Mouse (Mus musculus): ENCODE measurements around the gene Tmed8. TPM values are rescaled to one million over a fixed set of nuclear protein-coding genes. Genes with fewer than 3 reads are reported as not detected.
"Not testable (repeated sequence)": the region's sequence is repeated elsewhere in the genome, so short reads cannot be mapped to it uniquely, and the experiment has no call there.

The Tmed8 gene
- polyA plus RNA-seq, 1 experiment from 2014 or later = 6.5 TPM

- Histone ChIP-seq H3K9ac (replicated peaks; ENCODE audit: low read depth, low read length) (no peak overlapping the region), H3K9me3 (ENCODE audit: control insufficient read depth, low read length) (no peaks in the 10 kb centered on the region), H3K27me3 (ENCODE audit: control insufficient read depth, insufficient read depth, low read length) (no peaks in the 10 kb centered on the region), H3K4me2 (ENCODE audit: low read depth, low read length) (no peak overlapping the region), H3K4me1 (ENCODE audit: control insufficient read depth, insufficient read depth, low read length) (no peaks in the 10 kb centered on the region), H3K36me3 (ENCODE audit: control insufficient read depth, insufficient read depth, low read length) (peaks cover 3% of the 10 kb centered on the region), H3K27ac (ENCODE audit: low read depth, low read length) (no peak overlapping the region), H3K4me3 (ENCODE audit: low read depth, low read length) (no peak overlapping the region)
- WGBS = 98% methylated on average over 4 of the region's 4 CpGs
- no peak for ATAC-seq (ENCODE audit: low read depth)
Observed at GRCm38 (mm10) chr12:87177631-87178030, 22.6 kb downstream of the Tmed8 start.

GRCm38 (mm10) chr12:87175194-87175946 is 24.9 kb downstream of the Tmed8 start:
- Histone ChIP-seq H3K4me3 (ENCODE audit: low read depth, low read length) (no peak overlapping the region), H3K9ac (replicated peaks; ENCODE audit: low read depth, low read length) (no peak overlapping the region), H3K36me3 (ENCODE audit: control insufficient read depth, insufficient read depth, low read length) (peaks cover 7% of the 10 kb centered on the region), H3K27ac (ENCODE audit: low read depth, low read length) (no peak overlapping the region), H3K4me2 (ENCODE audit: low read depth, low read length) (no peak overlapping the region), H3K27me3 (ENCODE audit: control insufficient read depth, insufficient read depth, low read length) (no peaks in the 10 kb centered on the region), H3K4me1 (ENCODE audit: control insufficient read depth, insufficient read depth, low read length) (no peaks in the 10 kb centered on the region), H3K9me3 (ENCODE audit: control insufficient read depth, low read length) (no peaks in the 10 kb centered on the region)
- 77% methylated on average over 4 of the region's 4 CpGs for WGBS
- no peak for ATAC-seq (ENCODE audit: low read depth)

- no peak for ATAC-seq (ENCODE audit: low read depth)
- no peaks in the 10 kb centered on the region for H3K4me1 ChIP-seq (ENCODE audit: control insufficient read depth, insufficient read depth, low read length)
- H3K4me2 ChIP-seq (ENCODE audit: low read depth, low read length) = no peak overlapping the region
- 94% methylated on average over 5 of the region's 5 CpGs for WGBS
- no peak overlapping the region for H3K27ac ChIP-seq (ENCODE audit: low read depth, low read length)
- no peak overlapping the region for H3K4me3 ChIP-seq (ENCODE audit: low read depth, low read length)
- H3K9ac ChIP-seq (replicated peaks; ENCODE audit: low read depth, low read length) = no peak overlapping the region
- H3K27me3 ChIP-seq (ENCODE audit: control insufficient read depth, insufficient read depth, low read length) = no peaks in the 10 kb centered on the region
- H3K36me3 ChIP-seq (ENCODE audit: control insufficient read depth, insufficient read depth, low read length) = no peaks in the 10 kb centered on the region
- H3K9me3 ChIP-seq (ENCODE audit: control insufficient read depth, low read length) = no peaks in the 10 kb centered on the region
Observed at GRCm38 (mm10) chr12:87160815-87161214, 39.4 kb downstream of the Tmed8 start.

DNA sequence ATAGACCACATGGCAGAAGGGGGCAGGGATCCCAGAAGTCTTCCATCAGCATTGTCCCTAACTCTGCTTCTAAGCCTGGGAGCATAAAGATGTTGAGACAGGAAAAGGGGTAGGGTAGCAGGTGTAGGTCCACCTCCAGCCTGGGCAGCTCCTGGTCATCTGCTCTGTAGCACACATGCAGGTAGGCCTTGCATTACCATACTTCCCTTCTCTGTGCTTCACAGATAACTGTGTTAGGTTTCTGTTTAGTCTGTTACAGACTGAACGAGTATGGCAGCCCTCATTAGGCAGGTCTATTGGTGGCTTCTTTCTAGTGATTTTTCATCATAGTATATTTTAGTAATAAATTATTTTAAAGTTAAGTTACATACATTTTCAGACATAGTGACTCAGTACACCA is 39.9 kb downstream of the Tmed8 start:
- WGBS = 91% methylated on average over 1 of the region's 1 CpGs
- Histone ChIP-seq H3K27me3 (ENCODE audit: control insufficient read depth, insufficient read depth, low read length) (no peaks in the 10 kb centered on the region), H3K9me3 (ENCODE audit: control insufficient read depth, low read length) (no peaks in the 10 kb centered on the region), H3K36me3 (ENCODE audit: control insufficient read depth, insufficient read depth, low read length) (no peaks in the 10 kb centered on the region), H3K4me1 (ENCODE audit: control insufficient read depth, insufficient read depth, low read length) (no peaks in the 10 kb centered on the region), H3K4me3 (ENCODE audit: low read depth, low read length) (no peak overlapping the region), H3K4me2 (ENCODE audit: low read depth, low read length) (no peak overlapping the region), H3K9ac (replicated peaks; ENCODE audit: low read depth, low read length) (no peak overlapping the region), H3K27ac (ENCODE audit: low read depth, low read length) (no peak overlapping the region)
- no peak for ATAC-seq (ENCODE audit: low read depth)

DNA sequence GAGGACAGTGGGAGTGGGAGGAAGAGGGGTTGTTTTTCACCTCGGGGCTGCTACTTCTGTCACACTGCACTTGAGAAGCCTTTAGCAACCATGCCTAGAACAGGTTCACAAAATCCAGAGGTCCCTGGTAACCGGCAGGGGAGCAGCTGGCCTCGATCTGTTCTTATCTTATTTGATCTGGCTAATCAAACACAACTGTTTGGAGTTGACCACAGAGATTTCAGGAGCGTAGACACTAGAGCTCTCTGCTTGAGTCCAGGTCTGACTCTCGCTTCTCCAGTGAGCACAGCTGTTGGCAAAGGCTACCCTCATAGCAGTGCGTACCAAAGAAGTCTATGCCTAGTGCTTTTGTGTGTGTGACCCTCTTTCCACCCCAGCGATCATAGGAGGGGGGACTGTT is 42.2 kb downstream of the Tmed8 start:
- no peak overlapping the region for H3K27ac ChIP-seq (ENCODE audit: low read depth, low read length)
- 85% methylated on average over 7 of the region's 7 CpGs for WGBS
- H3K9ac ChIP-seq (replicated peaks; ENCODE audit: low read depth, low read length) = no peak overlapping the region
- H3K27me3 ChIP-seq (ENCODE audit: control insufficient read depth, insufficient read depth, low read length) = no peaks in the 10 kb centered on the region
- no peaks in the 10 kb centered on the region for H3K9me3 ChIP-seq (ENCODE audit: control insufficient read depth, low read length)
- H3K4me3 ChIP-seq (ENCODE audit: low read depth, low read length) = no peak overlapping the region
- H3K4me1 ChIP-seq (ENCODE audit: control insufficient read depth, insufficient read depth, low read length) = no peaks in the 10 kb centered on the region
- no peaks in the 10 kb centered on the region for H3K36me3 ChIP-seq (ENCODE audit: control insufficient read depth, insufficient read depth, low read length)
- H3K4me2 ChIP-seq (ENCODE audit: low read depth, low read length) = no peak overlapping the region
- no peak for ATAC-seq (ENCODE audit: low read depth)

GRCm38 (mm10) chr12:87157361-87157760 is 42.9 kb downstream of the Tmed8 start:
- Histone ChIP-seq H3K4me3 (ENCODE audit: low read depth, low read length) (no peak overlapping the region), H3K4me2 (ENCODE audit: low read depth, low read length) (no peak overlapping the region), H3K27me3 (ENCODE audit: control insufficient read depth, insufficient read depth, low read length) (no peaks in the 10 kb centered on the region), H3K36me3 (ENCODE audit: control insufficient read depth, insufficient read depth, low read length) (no peaks in the 10 kb centered on the region), H3K4me1 (ENCODE audit: control insufficient read depth, insufficient read depth, low read length) (no peaks in the 10 kb centered on the region), H3K9ac (replicated peaks; ENCODE audit: low read depth, low read length) (no peak overlapping the region), H3K9me3 (ENCODE audit: control insufficient read depth, low read length) (no peaks in the 10 kb centered on the region), H3K27ac (ENCODE audit: low read depth, low read length) (no peak overlapping the region)
- 69% methylated on average over 4 of the region's 4 CpGs for WGBS
- no peak for ATAC-seq (ENCODE audit: low read depth)

- not testable (repeated sequence) for ATAC-seq (ENCODE audit: low read depth); H3K9ac ChIP-seq (replicated peaks; ENCODE audit: low read depth, low read length); H3K9me3 ChIP-seq (ENCODE audit: control insufficient read depth, low read length); H3K27ac ChIP-seq (ENCODE audit: low read depth, low read length); H3K4me2 ChIP-seq (ENCODE audit: low read depth, low read length); H3K36me3 ChIP-seq (ENCODE audit: control insufficient read depth, insufficient read depth, low read length); H3K27me3 ChIP-seq (ENCODE audit: control insufficient read depth, insufficient read depth, low read length); H3K4me1 ChIP-seq (ENCODE audit: control insufficient read depth, insufficient read depth, low read length); H3K4me3 ChIP-seq (ENCODE audit: low read depth, low read length)
- 89% methylated on average over 4 of the region's 4 CpGs for WGBS
Observed at GRCm38 (mm10) chr12:87154448-87154847, 45.8 kb downstream of the Tmed8 start.

GRCm38 (mm10) chr12:87149471-87149870 is 50.8 kb downstream of the Tmed8 start:
- Histone ChIP-seq H3K27ac (ENCODE audit: low read depth, low read length) (no peak overlapping the region), H3K9ac (replicated peaks; ENCODE audit: low read depth, low read length) (no peak overlapping the region), H3K9me3 (ENCODE audit: control insufficient read depth, low read length) (no peaks in the 10 kb centered on the region), H3K4me3 (ENCODE audit: low read depth, low read length) (no peak overlapping the region), H3K4me1 (ENCODE audit: control insufficient read depth, insufficient read depth, low read length) (peaks cover 13% of the 10 kb centered on the region), H3K36me3 (ENCODE audit: control insufficient read depth, insufficient read depth, low read length) (no peaks in the 10 kb centered on the region), H3K4me2 (ENCODE audit: low read depth, low read length) (no peak overlapping the region), H3K27me3 (ENCODE audit: control insufficient read depth, insufficient read depth, low read length) (no peaks in the 10 kb centered on the region)
- WGBS = 97% methylated on average over 5 of the region's 5 CpGs
- no peak for ATAC-seq (ENCODE audit: low read depth)

GRCm38 (mm10) chr12:87148136-87148535 is 52.1 kb downstream of the Tmed8 start:
- no peaks in the 10 kb centered on the region for H3K27me3 ChIP-seq (ENCODE audit: control insufficient read depth, insufficient read depth, low read length)
- peak overlapping the region; percentile 76 for H3K4me2 ChIP-seq (ENCODE audit: low read depth, low read length)
- H3K36me3 ChIP-seq (ENCODE audit: control insufficient read depth, insufficient read depth, low read length) = no peaks in the 10 kb centered on the region
- no peak for ATAC-seq (ENCODE audit: low read depth)
- H3K9ac ChIP-seq (replicated peaks; ENCODE audit: low read depth, low read length) = peak overlapping the region; percentile 70
- 29% methylated on average over 15 of the region's 15 CpGs for WGBS
- peak overlapping the region; percentile 96 for H3K27ac ChIP-seq (ENCODE audit: low read depth, low read length)
- no peaks in the 10 kb centered on the region for H3K9me3 ChIP-seq (ENCODE audit: control insufficient read depth, low read length)
- peak overlapping the region; percentile 94 for H3K4me3 ChIP-seq (ENCODE audit: low read depth, low read length)
- H3K4me1 ChIP-seq (ENCODE audit: control insufficient read depth, insufficient read depth, low read length) = peaks cover 13% of the 10 kb centered on the region

Data from neural tube, embryonic 14.5 days (tissue).